Mouse (Mus musculus): Measurements from ENCODE around the gene Insyn1. TPM values are rescaled to one million over a fixed set of nuclear protein-coding genes. Genes with fewer than 3 reads are reported as not detected.
A peak's percentile ranks its signal among the peaks of the same experiment; 100 is the strongest.

The Insyn1 gene
- total RNA-seq, 2 experiments from 2014 or later = 15.0 to 19.2 TPM

DNA sequence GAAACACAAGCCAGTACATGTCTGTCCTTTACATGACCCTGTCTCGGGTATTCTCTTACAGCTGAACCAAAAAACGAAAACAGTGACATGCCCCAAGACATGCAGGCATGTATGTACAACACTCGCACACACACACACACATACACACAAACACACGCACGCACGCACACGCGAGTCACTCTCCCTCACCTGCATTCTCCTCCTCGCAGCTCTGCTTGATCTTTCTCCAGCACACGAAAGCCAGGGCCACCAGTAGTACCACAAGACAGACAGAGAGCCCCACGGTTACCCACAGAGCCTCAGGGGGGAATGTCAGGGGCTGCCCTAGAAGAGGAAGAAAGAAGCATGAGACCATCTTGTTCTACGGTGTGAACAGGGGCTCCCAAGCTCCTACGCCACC lies 42.0 kb downstream of the Insyn1 start:
- intact Hi-C loops (cut with DNase I) = no loop called here
- no peak for DNase-seq

DNA sequence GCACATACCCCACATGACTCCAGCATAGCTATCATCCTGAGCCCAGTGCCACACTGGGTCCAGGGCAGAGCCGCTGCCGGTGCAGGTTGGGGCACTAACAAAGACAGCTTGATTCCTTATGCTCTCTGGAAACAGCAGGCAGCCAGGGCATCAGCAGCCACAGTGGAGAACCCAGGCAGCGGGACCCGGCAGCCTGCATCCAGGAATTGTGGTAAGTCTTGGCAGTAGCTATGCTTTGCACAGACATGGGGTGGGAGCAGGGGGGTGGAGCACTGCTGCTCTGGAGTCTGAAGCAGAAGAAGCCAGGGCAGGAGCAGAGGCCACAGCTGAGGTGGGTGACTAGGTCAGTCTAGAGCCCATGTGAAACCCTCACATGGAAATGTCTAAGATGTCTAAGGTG lies 43.8 kb downstream of the Insyn1 start:
- no peak for DNase-seq
- intact Hi-C loops (cut with DNase I) = no loop called here

DNA sequence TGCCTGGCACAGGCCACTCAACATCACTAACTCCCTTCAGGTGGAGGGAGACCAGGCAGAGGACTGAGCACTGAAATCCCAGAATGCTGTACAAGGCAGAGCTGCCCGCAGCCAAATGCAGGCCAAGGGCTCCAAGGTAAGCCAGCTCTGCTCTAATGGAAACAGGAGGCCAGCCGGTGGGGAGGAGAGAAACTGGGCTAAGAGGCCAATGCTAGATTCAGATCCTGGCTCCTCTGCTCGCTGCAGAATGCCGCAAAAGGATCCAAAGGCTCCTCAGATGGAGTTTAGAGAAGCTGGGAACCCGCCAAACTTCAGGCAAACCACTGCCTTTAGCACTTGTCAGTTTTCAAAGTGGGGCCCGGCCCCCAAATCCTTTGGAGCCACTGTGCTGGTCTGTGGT lies 44.9 kb downstream of the Insyn1 start:
- intact Hi-C loops (cut with DNase I) = no loop called here
- DNase-seq = no peak

DNA sequence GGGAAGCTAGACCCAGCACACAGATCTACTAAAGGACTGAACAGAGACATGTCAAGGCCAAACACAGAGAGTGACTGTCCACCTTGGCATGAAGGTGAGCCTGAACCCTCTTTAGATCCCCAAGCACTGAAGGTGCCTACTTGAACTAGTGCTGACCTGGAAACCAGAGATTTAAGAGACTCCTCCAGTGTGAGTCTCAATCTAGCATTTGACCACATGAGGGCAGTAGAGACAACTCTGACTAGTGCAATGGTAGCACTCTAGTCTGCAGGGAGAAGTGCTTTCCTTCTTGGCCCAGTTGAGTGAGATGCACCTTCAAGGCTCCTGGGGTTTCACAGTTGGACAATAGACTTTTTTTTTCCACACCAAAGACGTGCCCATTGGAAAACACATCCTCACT lies 46.4 kb downstream of the Insyn1 start:
- intact Hi-C loops (cut with DNase I) = loop anchor here (1.0 to 5.0 kb wide), 3 partner anchors 118 to 393 kb away; no protein-coding TSS in a partner anchor
- DNase-seq = peak; percentile 42 to 44

DNA sequence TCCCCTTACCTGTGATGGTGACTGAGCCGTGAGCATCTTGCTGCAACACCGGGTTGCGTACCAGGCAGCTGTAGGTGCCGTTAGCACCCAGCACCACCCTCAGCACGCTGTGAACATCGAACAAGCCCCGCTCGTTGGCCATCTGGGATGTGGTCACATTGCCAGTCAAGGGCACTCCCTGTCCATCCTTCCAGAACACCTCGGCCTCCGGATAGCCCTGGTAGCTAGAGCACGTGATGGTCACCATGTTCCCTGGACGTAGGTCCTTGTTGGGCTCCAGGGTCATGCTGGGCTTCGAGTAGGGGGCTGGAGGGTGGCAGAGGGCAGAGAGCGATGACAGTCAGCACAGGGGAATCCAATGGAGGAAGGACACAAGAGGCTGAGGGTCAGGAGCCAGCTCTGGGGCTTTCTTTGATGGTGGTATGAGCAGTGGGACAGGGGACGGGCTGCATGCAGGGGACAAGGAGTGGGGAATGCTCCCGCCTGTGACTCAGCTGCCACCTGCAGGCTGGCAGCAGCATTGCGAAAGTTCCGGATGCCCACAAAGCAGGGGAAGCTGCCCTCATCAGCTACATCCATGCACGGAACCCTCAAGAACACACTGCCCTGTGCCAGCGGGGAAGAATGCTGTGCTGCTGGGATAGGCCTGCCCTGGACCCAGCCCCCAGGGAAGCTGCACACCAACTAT lies 47.2 kb downstream of the Insyn1 start:
- no peak for DNase-seq
- intact Hi-C loops (cut with DNase I) = loop anchor here (1.0 to 5.0 kb wide), 3 partner anchors 117 to 392 kb away; no protein-coding TSS in a partner anchor

DNA sequence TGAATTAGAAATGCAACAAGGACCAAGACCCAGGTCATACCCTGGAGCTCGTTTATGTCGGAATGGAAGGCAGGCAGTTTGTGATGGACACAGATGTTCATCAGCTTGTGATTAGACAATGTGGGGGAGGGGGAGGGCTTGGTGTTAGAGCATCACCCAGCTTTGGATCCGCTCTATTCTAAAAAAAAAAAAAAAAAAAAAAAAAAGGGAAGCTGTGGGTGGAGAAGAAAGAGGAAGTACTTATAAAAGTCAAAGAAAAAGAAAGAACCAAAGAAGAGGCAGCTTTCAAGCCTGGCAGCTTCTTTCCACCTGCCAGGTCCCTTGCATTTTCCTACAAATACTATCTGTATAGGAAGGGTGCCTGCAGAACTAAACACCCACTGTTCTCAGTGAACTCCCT lies 49.4 kb downstream of the Insyn1 start:
- no peak for DNase-seq
- intact Hi-C loops (cut with DNase I) = loop anchor here (5.0 kb wide), 1 partner anchor 390 kb away; no protein-coding TSS in a partner anchor

DNA sequence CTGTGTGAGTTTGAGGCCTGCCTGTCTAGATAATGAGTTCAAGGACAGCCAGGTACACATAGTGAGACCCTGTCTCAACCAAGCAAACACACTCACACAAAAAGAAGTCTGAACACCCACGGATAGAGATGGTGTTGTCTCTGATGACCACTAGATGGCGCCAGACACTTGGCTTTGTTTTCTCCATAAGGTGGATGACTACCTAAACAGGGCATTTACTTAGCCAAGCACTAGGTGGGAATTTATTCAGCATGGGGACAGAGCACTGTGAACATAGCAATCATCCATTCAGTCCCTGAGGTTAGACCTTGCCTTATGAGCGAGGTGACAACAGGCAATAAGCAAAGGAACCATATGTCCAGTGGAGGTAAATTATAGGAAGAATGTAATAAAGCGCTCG lies 51.5 kb downstream of the Insyn1 start:
- intact Hi-C loops (cut with DNase I) = loop anchor here (1.0 to 5.0 kb wide), 4 partner anchors 38 to 387 kb away; no protein-coding TSS in a partner anchor

DNA sequence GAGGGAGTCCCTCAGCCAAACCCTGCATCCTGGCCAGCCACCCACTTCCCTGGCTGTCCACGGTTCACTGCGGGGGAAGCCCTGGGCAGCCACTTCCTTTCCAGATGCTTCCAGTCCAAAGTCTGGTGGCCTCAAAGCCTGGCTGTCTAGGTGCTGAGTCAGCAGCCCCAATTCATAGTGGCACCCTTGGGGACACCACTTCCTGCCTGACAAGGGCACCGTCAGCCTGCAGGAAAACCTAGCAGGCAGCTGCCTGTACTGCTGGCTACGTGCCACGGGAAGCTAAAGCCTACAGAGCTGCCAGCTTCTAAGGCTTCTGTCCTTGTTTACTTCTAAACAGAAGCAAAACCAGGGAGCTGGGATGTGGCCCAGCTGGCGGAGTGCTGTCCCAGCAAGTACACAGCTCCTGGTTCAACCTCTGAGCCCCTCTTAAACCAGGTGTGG lies 53.5 kb downstream of the Insyn1 start:
- intact Hi-C loops (cut with DNase I) = loop anchor here (5.0 kb wide), 1 partner anchor 330 kb away; no protein-coding TSS in a partner anchor
- DNase-seq = peak; percentile 75 to 79

More for the DNA sequence above, 51.5 kb downstream of the Insyn1 start:
- peak; percentile 56 to 62 for DNase-seq

DNA sequence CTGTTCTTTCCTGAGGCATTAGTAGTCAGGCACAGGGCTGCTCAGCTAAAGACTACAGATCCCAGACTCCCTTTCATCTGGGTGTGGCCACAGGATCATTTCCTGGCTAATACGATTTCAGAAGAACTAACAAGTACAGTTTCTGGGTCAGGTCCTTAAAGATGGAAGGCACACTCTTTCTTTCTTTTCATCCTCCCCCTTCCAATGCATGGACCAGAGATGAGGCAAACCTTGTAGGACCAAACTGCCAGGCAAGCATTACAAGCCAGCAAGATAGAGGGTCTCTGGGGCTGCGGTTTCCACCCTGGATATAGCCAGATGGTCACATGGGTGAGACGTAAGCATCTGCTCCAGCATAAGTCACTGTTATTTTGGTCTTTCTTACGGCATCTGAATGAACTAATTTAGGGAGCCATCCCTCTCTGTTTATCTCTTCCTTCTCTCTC lies 56.5 kb downstream of the Insyn1 start:
- intact Hi-C loops (cut with DNase I) = loop anchor here (5.0 kb wide), 1 partner anchor 327 kb away; no protein-coding TSS in a partner anchor
- peak in 1 of 2 experiments; percentile 35 for DNase-seq

DNA sequence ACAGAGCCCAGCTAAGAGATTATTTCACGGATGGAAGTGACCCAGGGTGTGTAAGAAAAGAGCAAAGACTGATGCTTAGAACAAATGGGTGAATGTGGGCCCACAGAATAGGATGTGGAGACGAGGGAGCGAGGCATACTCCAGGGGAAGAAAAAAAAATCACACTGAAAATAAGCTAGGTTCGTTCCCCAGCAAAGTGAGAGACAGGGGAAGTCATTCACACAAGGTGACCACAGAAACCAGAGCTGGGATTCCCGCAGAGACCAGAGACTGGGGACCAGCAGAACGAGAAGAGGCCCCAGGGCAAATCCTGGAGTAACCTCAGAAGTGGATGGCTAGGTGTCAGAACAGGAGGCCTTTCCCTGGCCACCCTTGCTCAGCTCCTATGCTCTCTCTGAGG lies 57.0 kb downstream of the Insyn1 start:
- DNase-seq = no peak
- intact Hi-C loops (cut with DNase I) = no loop called here

DNA sequence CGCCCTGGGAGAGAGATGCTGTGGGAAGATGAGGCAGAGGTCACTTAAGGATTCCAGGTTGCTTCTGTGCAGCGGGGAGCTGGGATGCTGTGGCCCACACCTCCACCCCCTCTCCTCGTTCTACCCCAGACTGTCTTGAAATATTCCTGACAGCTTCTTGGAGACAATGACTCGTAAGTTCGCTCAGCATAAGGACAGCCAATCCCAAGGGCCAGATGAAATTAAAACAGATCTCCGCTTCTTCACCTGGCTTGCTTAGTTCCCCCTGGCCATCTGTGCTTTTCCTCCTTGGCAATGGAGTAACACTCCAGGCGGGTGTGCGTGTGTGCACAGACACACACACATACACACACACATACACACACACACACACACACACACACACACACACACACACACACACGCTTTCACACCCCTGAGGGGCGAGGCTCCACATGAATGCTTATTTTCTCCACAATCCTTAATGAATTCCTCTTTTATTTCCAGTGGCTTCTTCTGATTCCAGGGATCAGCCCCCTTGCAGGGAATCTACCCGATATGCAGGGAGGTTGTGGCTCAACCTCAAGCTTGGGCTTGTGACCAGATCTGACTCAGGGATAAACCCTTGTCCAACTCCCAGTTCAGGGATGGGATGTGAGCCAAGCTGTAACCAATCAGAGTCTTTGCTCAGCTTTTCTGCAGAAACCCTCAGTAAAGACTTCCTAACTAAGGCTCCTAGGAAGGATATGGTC lies 58.4 kb downstream of the Insyn1 start:
- intact Hi-C loops (cut with DNase I) = no loop called here
- no peak for DNase-seq

DNA sequence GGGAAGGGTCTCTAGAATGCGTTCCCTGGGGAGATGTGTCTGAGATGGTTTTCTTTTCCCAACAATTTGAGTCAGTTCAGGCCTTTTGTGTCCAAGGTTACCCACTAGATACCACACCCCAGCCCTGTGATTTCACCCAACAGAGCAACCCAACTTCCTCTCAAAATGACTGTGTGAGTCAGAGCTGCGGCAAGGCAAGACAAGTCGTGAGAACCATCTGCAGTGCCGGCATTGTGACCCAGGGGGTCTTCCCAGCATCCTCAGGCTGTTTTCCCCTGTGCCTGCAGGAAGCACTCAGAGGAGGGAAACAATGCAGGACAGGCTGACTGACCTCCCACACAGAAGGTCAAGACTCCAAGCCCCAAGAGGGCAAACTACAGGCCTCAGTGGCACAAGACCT lies 60.5 kb downstream of the Insyn1 start:
- intact Hi-C loops (cut with DNase I) = no loop called here
- no peak for DNase-seq

Other genes with a start within 250 kb of the Insyn1 start
- 1 to 10 TPM; 8.3 to 9.5 TPM for gene Pml, start 238.8 kb upstream of the Insyn1 start, total RNA-seq (2021)
- gene Stoml1, start 235.4 kb upstream of the Insyn1 start, total RNA-seq (2021) = 10 to 100 TPM; 10.2 to 10.4 TPM
- gene Loxl1, start 175.4 kb upstream of the Insyn1 start, total RNA-seq (2021) = 10 to 100 TPM; 29.6 TPM
- gene Tbc1d21, start 118.1 kb upstream of the Insyn1 start, total RNA-seq (2021) = not detected
- gene Cd276, start 66.8 kb downstream of the Insyn1 start, total RNA-seq (2021) = 1 to 10 TPM; 8.1 to 9.9 TPM
- 100 to 1,000 TPM; 130 to 145 TPM for gene Nptn, start 93.6 kb downstream of the Insyn1 start, total RNA-seq (2021)

Measured in heart, postnatal 36 days (tissue).